Mouse (Mus musculus) heart, adult 2 months (tissue): ENCODE data around the gene Zfp931.

Experiments
- CTCF ChIP-seq: fragments of 200-600 bp; IDR thresholded peaks from 2 replicates; pipeline ENCODE4 v1.8.1; 2022; ENCODE audit warnings: antibody characterized with exemption, mild to moderate bottlenecking, moderate library complexity
- EP300 ChIP-seq: fragments of 200-500 bp; IDR thresholded peaks from 2 replicates; pipeline ENCODE4 v1.6.1; 2011; ENCODE audit warnings: low read depth, low read length, control low read depth; ENCODE audit not compliant: insufficient read depth
- POLR2A ChIP-seq: fragments of 200-500 bp; IDR thresholded peaks from 2 replicates; pipeline ENCODE4 v1.6.1; 2011; ENCODE audit warnings: mild to moderate bottlenecking, low read depth, low read length, control low read depth; ENCODE audit not compliant: insufficient read depth

DNA sequence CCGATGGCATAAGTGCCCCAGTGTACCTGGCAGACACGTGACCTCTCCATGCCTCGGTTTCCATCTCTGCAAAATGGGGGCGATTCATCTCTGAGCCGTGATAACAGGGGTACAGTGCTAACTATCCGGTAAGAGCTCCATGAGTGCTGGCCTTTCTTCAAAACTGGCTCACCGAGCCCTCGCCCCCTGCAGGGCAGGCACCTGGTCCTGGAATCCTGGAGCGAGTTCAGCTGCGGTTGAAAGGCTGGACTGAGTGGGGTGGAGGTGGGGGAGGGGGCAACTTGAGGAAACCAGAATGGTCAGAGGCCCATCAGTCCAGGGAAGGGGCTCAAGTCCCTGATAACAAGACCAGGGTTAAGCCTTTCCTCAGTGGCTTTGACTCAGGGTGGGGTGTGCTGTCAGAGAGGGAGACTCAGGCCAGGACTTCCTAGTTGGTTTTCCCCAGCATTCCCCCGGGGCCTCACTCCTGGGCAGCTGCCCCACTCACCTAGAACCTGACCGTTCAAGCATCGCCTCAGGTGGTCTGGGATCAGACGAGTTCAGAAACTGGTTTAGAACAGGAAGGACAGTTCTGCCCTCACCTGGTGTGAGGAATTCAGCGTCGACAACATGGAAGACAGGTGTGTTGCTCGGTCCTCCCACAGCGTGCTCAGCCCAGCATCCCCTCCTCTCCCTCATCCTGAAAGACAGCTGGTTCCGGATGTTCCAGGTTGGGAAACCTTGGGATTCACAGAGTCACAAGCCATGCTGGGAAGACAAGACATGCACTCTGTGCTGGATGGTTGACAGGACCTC is 41.5 kb upstream of the Zfp931 start:
- TF ChIP-seq CTCF (no peak), EP300 (no peak), POLR2A (no peak)
